Mouse (Mus musculus) ES-E14 (cell line): ENCODE results near the gene Slc5a4b. TPM values are rescaled to one million over a fixed set of nuclear protein-coding genes. Genes with fewer than 3 reads are reported as not detected.

ENCODE experiments used
- DNase-seq: peaks from one replicate; pipeline ENCODE4 v3.0.0-alpha.2; 2013; ENCODE audit warnings: low read depth, low spot score
- H3K27ac ChIP-seq: 2 replicates; pipeline ENCODE4 v1.5.1; 2012; ENCODE audit warnings: low read depth, mild to moderate bottlenecking, low read length, moderate library complexity, mixed read lengths; ENCODE audit not compliant: poor library complexity, insufficient read depth, severe bottlenecking
- H3K36me3 ChIP-seq: 2 replicates; pipeline ENCODE4 v1.6.1; 2012; ENCODE audit warnings: mild to moderate bottlenecking, low read length, moderate library complexity, mixed read lengths; ENCODE audit not compliant: control insufficient read depth, poor library complexity, insufficient read depth, severe bottlenecking
- H3K4me1 ChIP-seq, 2 experiments: fragments of 150-350 bp in 1 of 2; sonication (generic) in 1 of 2; 2 replicates each; pipeline ENCODE4 v1.6.1; 2012; ENCODE audit warnings: low read length in 2 of 2, mild to moderate bottlenecking in 1 of 2, mixed read lengths in 1 of 2; ENCODE audit not compliant: control insufficient read depth in 2 of 2, insufficient read depth in 2 of 2, poor library complexity in 1 of 2
- H3K4me3 ChIP-seq, 2 experiments: fragments of 150-350 bp in 1 of 2; sonication (generic) in 1 of 2; 2 replicates each; pipeline ENCODE4 v1.5.1; 2012; ENCODE audit warnings: low read length in 2 of 2, low read depth in 1 of 2, mild to moderate bottlenecking in 1 of 2, mixed read lengths in 1 of 2; ENCODE audit not compliant: insufficient read depth in 1 of 2, poor library complexity in 1 of 2, severe bottlenecking in 1 of 2
- H3K9ac ChIP-seq: 2 replicates; pipeline ENCODE4 v1.6.1; 2012; ENCODE audit warnings: low read depth, mild to moderate bottlenecking, low read length, mixed read lengths; ENCODE audit not compliant: poor library complexity, insufficient read depth, severe bottlenecking
- H3K9me3 ChIP-seq: fragments of 150-350 bp; sonication (generic); 2 replicates; pipeline ENCODE4 v1.6.1; 2012; ENCODE audit warnings: low read depth, mild to moderate bottlenecking, low read length; ENCODE audit not compliant: control insufficient read depth, insufficient read depth
- CHD2 ChIP-seq: IDR thresholded peaks from 2 replicates; pipeline ENCODE4 v1.6.1; 2014; ENCODE audit warnings: mild to moderate bottlenecking, low read depth, low read length, inconsistent platforms
- HCFC1 ChIP-seq: IDR thresholded peaks from 2 replicates; pipeline ENCODE4 v1.6.1; 2012; ENCODE audit warnings: low read length, inconsistent platforms, borderline replicate concordance; ENCODE audit not compliant: insufficient read depth
- MAFK ChIP-seq: IDR thresholded peaks from 2 replicates; pipeline ENCODE4 v1.6.1; 2014; ENCODE audit warnings: mild to moderate bottlenecking, low read depth, low read length, inconsistent platforms; ENCODE audit not compliant: insufficient read depth
- ZC3H11A ChIP-seq: IDR thresholded peaks from 2 replicates; pipeline ENCODE4 v1.6.1; 2012; ENCODE audit warnings: low read depth, mild to moderate bottlenecking, inconsistent platforms, low read length, borderline replicate concordance
- ZNF384 ChIP-seq: IDR thresholded peaks from 2 replicates; pipeline ENCODE4 v1.6.1; 2012; ENCODE audit warnings: low read depth, low read length, inconsistent platforms
- in situ Hi-C, 2 experiments: fragments of 600-800 bp; cut with MboI; formaldehyde crosslinking; loops; one replicate each; pipeline ENCODE4 v1.15.1; 2025; ENCODE audit warnings: low sequenced_read_pairs in 2 of 2, inconsistent platforms in 1 of 2; ENCODE audit not compliant: unreplicated experiment in 2 of 2
- total RNA-seq: library from RNA; depleted of rRNA; stranded (reverse); fragments of 300-350 nt; gene quantifications from 2 replicates; pipeline ENCODE4 v1.2.3, GENCODE M21; 2012

The Slc5a4b gene
- total RNA-seq, 1 experiment: 7.1 TPM

- H3K9me3 ChIP-seq: no peaks in the 10 kb centered on the region
- in situ Hi-C loops: no loop called here
- H3K27ac ChIP-seq: no peak overlapping the region
- no peak for DNase-seq
- TF ChIP-seq MAFK (no peak), ZNF384 (no peak), CHD2 (no peak), ZC3H11A (no peak), HCFC1 (no peak)
- no peak overlapping the region for H3K9ac ChIP-seq
- H3K36me3 ChIP-seq: no peaks in the 10 kb centered on the region
- H3K4me3 ChIP-seq: no peak overlapping the region
- no peaks in the 10 kb centered on the region for H3K4me1 ChIP-seq
These were observed 36.1 kb upstream of the Slc5a4b start for GRCm38 (mm10) chr10:76146846-76147245.

- Histone ChIP-seq H3K9me3 (no peaks in the 10 kb centered on the region), H3K36me3 (no peaks in the 10 kb centered on the region)
- in situ Hi-C loops: no loop called here
These were observed 25.6 kb upstream of the Slc5a4b start for GRCm38 (mm10) chr10:76136318-76136717.

GRCm38 (mm10) chr10:76132506-76132905, 21.7 kb upstream of the Slc5a4b start:
- Histone ChIP-seq H3K4me1 (no peaks in the 10 kb centered on the region), H3K9ac (no peak overlapping the region), H3K36me3 (no peaks in the 10 kb centered on the region), H3K27ac (no peak overlapping the region), H3K4me3 (no peak overlapping the region), H3K9me3 (no peaks in the 10 kb centered on the region)
- no peak for TF ChIP-seq MAFK
- no peak for TF ChIP-seq HCFC1
- TF ChIP-seq CHD2: no peak
- TF ChIP-seq ZC3H11A: no peak
- no peak for TF ChIP-seq ZNF384
- in situ Hi-C loops: no loop called here
- no peak for DNase-seq

More at GRCm38 (mm10) chr10:76136318-76136717, 25.6 kb upstream of the Slc5a4b start:
- Histone ChIP-seq H3K27ac (no peak overlapping the region), H3K9ac (no peak overlapping the region), H3K4me3 (no peak overlapping the region), H3K4me1 (no peaks in the 10 kb centered on the region)
- no peak for DNase-seq
- TF ChIP-seq CHD2 (no peak), HCFC1 (no peak), ZC3H11A (no peak), MAFK (no peak), ZNF384 (no peak)

GRCm38 (mm10) chr10:76121495-76121894, 10.7 kb upstream of the Slc5a4b start:
- Histone ChIP-seq H3K9ac (no peak overlapping the region), H3K4me1 (peaks cover 0 to 13% of the 10 kb centered on the region in 2 experiments; a peak in 1 of 4 replicates), H3K27ac (no peak overlapping the region), H3K4me3 (no peak overlapping the region), H3K36me3 (no peaks in the 10 kb centered on the region), H3K9me3 (no peaks in the 10 kb centered on the region)
- in situ Hi-C loops: no loop called here
- TF ChIP-seq CHD2 (no peak), HCFC1 (no peak), ZNF384 (no peak), ZC3H11A (no peak), MAFK (no peak)
- no peak for DNase-seq
